Mouse (Mus musculus) testis, adult 2 months (tissue): ENCODE measurements around the gene Wdr90. TPM values are rescaled to one million over a fixed set of nuclear protein-coding genes. Genes with fewer than 3 reads are reported as not detected.
A peak's percentile ranks its signal among the peaks of the same experiment; 100 is the strongest.

Experiments
- H3K27ac ChIP-seq: fragments of 200-500 bp; 2 replicates; pipeline ENCODE4 v1.5.1; 2012; ENCODE audit warnings: low read depth, low read length; ENCODE audit not compliant: control insufficient read depth, insufficient read depth
- H3K27me3 ChIP-seq: fragments of 200-500 bp; 2 replicates; pipeline ENCODE4 v1.6.1; 2012; ENCODE audit warnings: mild to moderate bottlenecking, low read length, moderate library complexity; ENCODE audit not compliant: control insufficient read depth, insufficient read depth
- H3K36me3 ChIP-seq: fragments of 200-500 bp; 2 replicates; pipeline ENCODE4 v1.6.1; 2012; ENCODE audit warnings: mild to moderate bottlenecking, low read length; ENCODE audit not compliant: control insufficient read depth, insufficient read depth
- H3K4me1 ChIP-seq: fragments of 200-500 bp; 2 replicates; pipeline ENCODE4 v1.6.1; 2012; ENCODE audit warnings: low read length; ENCODE audit not compliant: control insufficient read depth, insufficient read depth
- H3K4me3 ChIP-seq: fragments of 200-500 bp; 2 replicates; pipeline ENCODE4 v1.5.1; 2012; ENCODE audit warnings: low read depth, mild to moderate bottlenecking, low read length, moderate library complexity, mixed read lengths; ENCODE audit not compliant: control insufficient read depth
- CTCF ChIP-seq: fragments of 200-500 bp; IDR thresholded peaks from 2 replicates; pipeline ENCODE4 v1.5.1; 2012; ENCODE audit warnings: low read depth, mild to moderate bottlenecking, inconsistent platforms, low read length, moderate library complexity; ENCODE audit not compliant: control insufficient read depth, insufficient read depth, insufficient replicate concordance
- POLR2A ChIP-seq: fragments of 200-500 bp; IDR thresholded peaks from 2 replicates; pipeline ENCODE4 v1.6.1; 2012; ENCODE audit warnings: low read depth, mild to moderate bottlenecking, inconsistent platforms, low read length, moderate library complexity; ENCODE audit not compliant: control insufficient read depth
- polyA plus RNA-seq: library from polyadenylated mRNA; depleted of rRNA; stranded (reverse); fragments of >200 nt; gene quantifications from 2 replicates; pipeline ENCODE4 v1.2.3, GENCODE M21; 2012

Gene Wdr90
- polyA plus RNA-seq, 1 experiment = 49.9 TPM

GRCm38 (mm10) chr17:25832436-25833290, 28.6 kb downstream of the Wdr90 start:
- Histone ChIP-seq H3K36me3 (no peaks in the 10 kb centered on the region), H3K4me1 (peaks cover 51% of the 10 kb centered on the region), H3K4me3 (peak overlapping the region; percentile 92), H3K27ac (peak overlapping the region; percentile 95), H3K27me3 (no peaks in the 10 kb centered on the region)
- TF ChIP-seq CTCF = no peak
- peak; percentile 87 for TF ChIP-seq POLR2A

DNA sequence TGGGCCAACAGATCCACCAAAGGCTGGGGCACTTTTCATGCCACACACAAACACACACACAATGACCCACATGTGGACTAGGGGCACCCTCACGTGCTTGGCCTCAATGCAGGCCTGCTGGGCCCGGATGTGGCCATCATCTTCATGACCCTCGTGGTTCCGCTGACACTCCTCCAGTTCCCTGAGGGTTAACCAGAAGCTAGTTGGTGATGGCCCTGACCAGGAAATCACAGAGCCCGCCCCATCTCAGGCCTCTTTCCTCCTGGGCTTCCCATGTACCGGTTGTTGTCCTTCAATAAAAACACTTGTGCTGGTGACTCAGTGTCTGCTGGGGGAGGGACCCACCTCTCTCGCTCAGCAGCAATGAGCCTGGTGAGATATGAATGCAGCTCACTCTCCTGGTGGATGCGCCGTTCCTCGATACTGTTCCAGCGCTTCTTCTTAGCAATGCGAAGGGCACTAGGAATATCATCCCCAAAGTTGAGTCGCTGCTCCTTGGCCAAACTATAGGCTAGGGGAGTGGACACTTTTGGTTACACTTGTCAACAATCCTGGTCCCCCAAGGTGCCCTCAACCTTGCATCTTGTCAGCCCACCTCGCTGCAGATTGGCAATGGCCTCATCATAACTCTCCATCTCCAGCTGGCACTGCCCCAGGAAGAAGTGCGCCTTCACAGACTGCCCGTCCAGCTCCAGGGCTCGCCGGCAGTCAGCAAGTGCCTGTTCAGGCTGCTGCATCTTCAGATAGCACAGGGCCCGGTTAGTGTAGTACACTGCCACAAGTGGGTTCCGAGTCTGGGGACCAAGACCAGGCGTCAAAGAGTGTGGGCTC, 29.6 kb downstream of the Wdr90 start:
- peaks cover 45% of the 10 kb centered on the region for H3K4me1 ChIP-seq
- TF ChIP-seq POLR2A = no peak
- no peak for TF ChIP-seq CTCF
- H3K27ac ChIP-seq = no peak overlapping the region; the same call in 1 of the 2 replicates
- no peaks in the 10 kb centered on the region for H3K27me3 ChIP-seq
- H3K36me3 ChIP-seq = no peaks in the 10 kb centered on the region
- peak overlapping the region; percentile 92 for H3K4me3 ChIP-seq

- Histone ChIP-seq H3K27me3 (no peaks in the 10 kb centered on the region), H3K27ac (no peak overlapping the region), H3K36me3 (no peaks in the 10 kb centered on the region; the same call in 1 of the 2 replicates), H3K4me1 (peaks cover 39% of the 10 kb centered on the region), H3K4me3 (no peak overlapping the region)
- TF ChIP-seq CTCF = no peak
Observed at GRCm38 (mm10) chr17:25830806-25831431, 30.4 kb downstream of the Wdr90 start.

DNA sequence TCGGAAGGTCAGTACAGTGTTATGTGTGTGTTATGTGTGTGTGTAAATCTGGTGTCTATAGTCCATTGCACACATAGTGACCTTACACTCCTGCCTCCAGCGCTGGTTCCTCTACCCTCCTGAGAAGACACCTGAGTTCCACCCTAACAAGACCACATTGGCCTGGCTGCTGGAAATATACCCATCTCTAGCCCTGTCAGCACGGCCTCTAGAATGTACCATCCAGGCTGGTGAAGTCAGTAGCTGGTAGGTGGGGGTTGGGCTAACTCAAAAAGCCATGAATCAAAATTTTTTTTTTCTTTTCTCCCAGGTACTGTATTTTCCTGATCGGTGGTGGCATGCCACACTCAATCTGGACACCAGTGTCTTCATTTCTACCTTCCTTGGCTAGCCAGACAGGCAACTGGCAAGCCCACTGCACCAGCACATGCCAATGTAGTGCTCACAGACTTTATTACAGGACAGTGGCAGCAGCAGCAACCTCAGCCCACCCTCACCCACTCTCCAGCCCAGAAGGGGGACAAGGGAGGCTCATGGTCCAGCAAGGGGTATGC, 31.0 kb downstream of the Wdr90 start:
- H3K27me3 ChIP-seq = no peaks in the 10 kb centered on the region
- H3K4me3 ChIP-seq = no peak overlapping the region
- H3K4me1 ChIP-seq = peaks cover 36% of the 10 kb centered on the region
- no peak for TF ChIP-seq POLR2A
- no peak for TF ChIP-seq CTCF
- H3K36me3 ChIP-seq = no peaks in the 10 kb centered on the region; the same call in 1 of the 2 replicates
- no peak overlapping the region for H3K27ac ChIP-seq

DNA sequence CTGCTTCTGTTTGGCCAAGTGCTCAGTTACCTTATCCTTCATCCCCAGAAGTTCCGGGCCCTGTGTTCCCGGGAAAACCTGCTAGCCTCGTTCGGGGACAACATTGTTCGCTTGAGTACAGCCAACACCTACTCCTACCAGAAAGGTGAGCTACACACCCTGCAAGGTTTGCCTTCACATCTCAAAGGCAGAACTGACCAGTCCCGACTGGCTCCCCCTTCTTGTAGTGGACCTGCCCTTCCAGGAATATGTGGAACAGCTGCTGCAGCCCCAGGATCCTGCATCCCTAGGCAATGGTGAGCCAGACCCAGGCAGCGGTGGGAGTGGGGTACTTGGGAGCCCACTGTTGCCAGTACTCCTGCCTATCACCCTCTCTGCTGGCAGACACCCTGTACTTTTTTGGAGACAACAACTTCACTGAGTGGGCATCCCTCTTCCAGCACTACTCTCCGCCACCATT, 31.7 kb downstream of the Wdr90 start:
- peak overlapping the region; percentile 1; the same call in 1 of the 2 replicates for H3K27ac ChIP-seq
- H3K4me1 ChIP-seq = peaks cover 35% of the 10 kb centered on the region
- peak overlapping the region; percentile 86 for H3K4me3 ChIP-seq
- TF ChIP-seq CTCF (no peak), POLR2A (no peak)
- no peaks in the 10 kb centered on the region; the same call in 1 of the 2 replicates for H3K36me3 ChIP-seq
- H3K27me3 ChIP-seq = no peaks in the 10 kb centered on the region

GRCm38 (mm10) chr17:25828712-25829557, 32.4 kb downstream of the Wdr90 start, which contains the start of gene Jmjd8:
TSS of gene Jmjd8 (plus strand) at chr17:25828867.
- H3K36me3 ChIP-seq = no peaks in the 10 kb centered on the region; the same call in 1 of the 2 replicates
- H3K4me1 ChIP-seq = peaks cover 33% of the 10 kb centered on the region
- H3K4me3 ChIP-seq = peak within 1 kb of the TSS; percentile 86
- H3K27me3 ChIP-seq = no peaks in the 10 kb centered on the region
- H3K27ac ChIP-seq = peak within 1 kb of the TSS; percentile 52
- TF ChIP-seq POLR2A (peak; percentile 68), CTCF (no peak)
